Mouse (Mus musculus) forebrain, embryonic 11.5 days (tissue): ENCODE data around the gene Bcap31. TPM values are rescaled to one million over a fixed set of nuclear protein-coding genes. Genes with fewer than 3 reads are reported as not detected.

Experiments used
- polyA plus RNA-seq: library from polyadenylated mRNA; unstranded; fragments of >200 nt; fragmentation: Nextera tagmentation; extraction: Ambion mirVana; gene quantifications from 2 replicates; pipeline ENCODE4 v1.2.1, GENCODE M21; 2014

Bcap31 gene
- polyA plus RNA-seq, 1 experiment from 2014 or later, result 135 TPM

Other genes starting within 250 kb of the Bcap31 start
- 28.6 and 32.2 TPM in 2 replicates for gene Bgn, start 232.6 kb downstream of the Bcap31 start, polyA plus RNA-seq
- 0.11 and 0.15 TPM in 2 replicates for gene Atp2b3, start 213.1 kb downstream of the Bcap31 start, polyA plus RNA-seq
- gene Dusp9, start 76.8 kb downstream of the Bcap31 start, polyA plus RNA-seq, result 4.5 and 5.5 TPM in 2 replicates
- 11.1 and 17.4 TPM in 2 replicates for gene Pnck, start 56.1 kb downstream of the Bcap31 start, polyA plus RNA-seq
- gene Slc6a8, start 43.0 kb downstream of the Bcap31 start, polyA plus RNA-seq, result 7.5 and 9.0 TPM in 2 replicates
- gene Abcd1, start 422 bp upstream of the Bcap31 start, polyA plus RNA-seq, result 8.9 and 10.7 TPM in 2 replicates
- 0.07 and 0.11 TPM in 2 replicates for gene Plxnb3, start 40.9 kb upstream of the Bcap31 start, polyA plus RNA-seq
- 1.1 and 1.8 TPM in 2 replicates for gene Srpk3, start 58.2 kb upstream of the Bcap31 start, polyA plus RNA-seq
- 170 and 190 TPM in 2 replicates for gene Idh3g, start 70.7 kb upstream of the Bcap31 start, polyA plus RNA-seq
- gene Ssr4, start 70.9 kb upstream of the Bcap31 start, polyA plus RNA-seq, result 109 and 120 TPM in 2 replicates
- gene Pdzd4, start 108.8 kb upstream of the Bcap31 start, polyA plus RNA-seq, result 1.3 and 1.9 TPM in 2 replicates
- gene Avpr2, start 175.9 kb upstream of the Bcap31 start, polyA plus RNA-seq, result 0.11 TPM in 1 of 2 replicates, not detected in the other
- 24.0 and 27.2 TPM in 2 replicates for gene L1cam, start 179.9 kb upstream of the Bcap31 start, polyA plus RNA-seq
- gene Arhgap4, start 205.7 kb upstream of the Bcap31 start, polyA plus RNA-seq, result 1.7 and 2.0 TPM in 2 replicates
- 134 and 137 TPM in 2 replicates for gene Naa10, start 205.8 kb upstream of the Bcap31 start, polyA plus RNA-seq
- gene Renbp, start 214.7 kb upstream of the Bcap31 start, polyA plus RNA-seq, result 12.3 and 14.4 TPM in 2 replicates